ENCODE assay signal across 17 mouse cellular contexts in genomic region chr9:13612371-13612770, GRCm38 (mm10).
DNase-seq lines count a peak whose midpoint lies in the region; ATAC-seq and TF ChIP-seq lines count a peak whose summit lies in the region.
"Had no signal": no experiment of that assay in that cellular context is flagged by ENCODE, and none has a peak within 500 bp of the region (broad histone marks: within the 10 kb centered on the region; RNA-seq: fewer than 3 reads in every experiment).

No protein-coding gene starts in this region.

- no peaks in the 10 kb centered on the region for H3K36me3 ChIP-seq in intestine, embryonic 14.5 days (ENCODE audit: control insufficient read depth, insufficient read depth, low read length)
- H3K36me3 ChIP-seq in intestine, postnatal 0 days (ENCODE audit: control insufficient read depth, insufficient read depth) = no peaks in the 10 kb centered on the region
- no peaks in the 10 kb centered on the region for H3K36me3 ChIP-seq in intestine, embryonic 15.5 days
- no peaks in the 10 kb centered on the region for H3K36me3 ChIP-seq in midbrain, embryonic 14.5 days (ENCODE audit: control insufficient read depth, insufficient read depth, low read length)
- H3K36me3 ChIP-seq: heart, embryonic 10.5 days had no signal

- H3K4me1 ChIP-seq in intestine, embryonic 14.5 days (replicated peaks; ENCODE audit: control insufficient read depth, insufficient read depth, low read length) = peaks cover 9% of the 10 kb centered on the region
- no peaks in the 10 kb centered on the region for H3K4me1 ChIP-seq in intestine, postnatal 0 days (replicated peaks; ENCODE audit: control insufficient read depth, insufficient read depth, low read length)
- peaks cover 8% of the 10 kb centered on the region; the same call in 1 of the 2 replicates for H3K4me1 ChIP-seq in intestine, embryonic 15.5 days (replicated peaks)
- H3K4me1 ChIP-seq in midbrain, embryonic 14.5 days (ENCODE audit: control insufficient read depth, insufficient read depth, low read length) = peaks cover 8% of the 10 kb centered on the region

- no peak for TF ChIP-seq CTCF in intestine, postnatal 0 days (IDR thresholded peaks at IDR 0.05; ENCODE audit: low read depth)

- no peak for ATAC-seq in intestine, embryonic 14.5 days (replicated peaks; ENCODE audit: low FRiP score, low TSS enrichment, low read depth)
- ATAC-seq in intestine, postnatal 0 days = no peak
- ATAC-seq in intestine, embryonic 15.5 days = no peak
- ATAC-seq in midbrain, embryonic 14.5 days (ENCODE audit: low FRiP score, low TSS enrichment) = no peak
- ATAC-seq: forebrain, embryonic 13.5 days had no signal

- H3K9ac ChIP-seq in intestine, embryonic 14.5 days (ENCODE audit: low read length) = no peak overlapping the region
- no peak overlapping the region for H3K9ac ChIP-seq in intestine, postnatal 0 days (ENCODE audit: low read depth, low read length)
- no peak overlapping the region for H3K9ac ChIP-seq in intestine, embryonic 15.5 days
- no peak overlapping the region for H3K9ac ChIP-seq in midbrain, embryonic 14.5 days (replicated peaks; ENCODE audit: low read length)
- H3K9ac ChIP-seq: forebrain, embryonic 13.5 days had no signal

- no peaks in the 10 kb centered on the region for H3K9me3 ChIP-seq in intestine, embryonic 14.5 days (ENCODE audit: control insufficient read depth, low read length)
- no peaks in the 10 kb centered on the region for H3K9me3 ChIP-seq in intestine, postnatal 0 days (ENCODE audit: control insufficient read depth)
- no peaks in the 10 kb centered on the region for H3K9me3 ChIP-seq in intestine, embryonic 15.5 days
- H3K9me3 ChIP-seq in midbrain, embryonic 14.5 days (ENCODE audit: control insufficient read depth, low read length) = no peaks in the 10 kb centered on the region
- H3K9me3 ChIP-seq: forebrain, embryonic 13.5 days; heart, embryonic 10.5 days had no signal

- no peak overlapping the region for H3K4me3 ChIP-seq in intestine, embryonic 14.5 days (ENCODE audit: low read depth, low read length)
- H3K4me3 ChIP-seq in intestine, postnatal 0 days (ENCODE audit: low read depth, low read length) = no peak overlapping the region
- no peak overlapping the region for H3K4me3 ChIP-seq in intestine, embryonic 15.5 days (replicated peaks)
- H3K4me3 ChIP-seq in midbrain, embryonic 14.5 days (replicated peaks; ENCODE audit: low read depth, low read length) = no peak overlapping the region
- H3K4me3 ChIP-seq: forebrain, embryonic 13.5 days; gastrocnemius, adult 2 months; heart, embryonic 10.5 days; myocyte had no signal

- no peaks in the 10 kb centered on the region for H3K27me3 ChIP-seq in intestine, embryonic 14.5 days (replicated peaks; ENCODE audit: control insufficient read depth, insufficient read depth, low read length)
- no peaks in the 10 kb centered on the region for H3K27me3 ChIP-seq in intestine, postnatal 0 days (replicated peaks; ENCODE audit: control insufficient read depth, insufficient read depth, low read length)
- H3K27me3 ChIP-seq in intestine, embryonic 15.5 days (replicated peaks) = no peaks in the 10 kb centered on the region
- H3K27me3 ChIP-seq in midbrain, embryonic 14.5 days (ENCODE audit: control insufficient read depth, insufficient read depth, low read length) = no peaks in the 10 kb centered on the region
- H3K27me3 ChIP-seq: forebrain, embryonic 13.5 days; Patski had no signal

- H3K27ac ChIP-seq in intestine, embryonic 14.5 days (ENCODE audit: low read depth) = 0 out of 2 replicates have a peak overlapping the region, but pooled peaks have one; percentile 27
- H3K27ac ChIP-seq in intestine, postnatal 0 days (ENCODE audit: low read depth, low read length) = no peak overlapping the region
- peak overlapping the region; percentile 51; the same call in 1 of the 2 replicates for H3K27ac ChIP-seq in intestine, embryonic 15.5 days
- no peak overlapping the region for H3K27ac ChIP-seq in midbrain, embryonic 14.5 days (replicated peaks; ENCODE audit: low read depth, low read length)
- H3K27ac ChIP-seq: forebrain, embryonic 13.5 days; gastrocnemius, adult 2 months; heart, embryonic 10.5 days had no signal

- WGBS in intestine, embryonic 14.5 days = 83% methylated on average over 8 of the region's 8 CpGs
- 84% methylated on average over 8 of the region's 8 CpGs for WGBS in intestine, postnatal 0 days
- WGBS in intestine, embryonic 15.5 days = 83% methylated on average over 8 of the region's 8 CpGs
- WGBS in midbrain, embryonic 14.5 days = 69% methylated on average over 8 of the region's 8 CpGs

- DNase-seq in heart, adult 11 months = peak; percentile 66
- DNase-seq in heart, adult 8-10 months (ENCODE audit: low spot score) = no peak
- DNase-seq in intestine, embryonic 14.5 days (ENCODE audit: low spot score) = no peak
- peak; percentile 42 for DNase-seq in Muller cell, postnatal 12 days (ENCODE audit: inconsistent ontology term)
- no peak for DNase-seq in gastrocnemius, postnatal 10 days
- DNase-seq in midbrain, embryonic 14.5 days = no peak
- DNase-seq: gastrocnemius, adult 2 months; kidney, adult 11 months; kidney, postnatal 36 days; lung, postnatal 14 days had no signal

- H3K4me2 ChIP-seq in intestine, embryonic 14.5 days (ENCODE audit: low read length) = no peak overlapping the region
- H3K4me2 ChIP-seq in intestine, postnatal 0 days (replicated peaks; ENCODE audit: low read depth) = no peak overlapping the region
- H3K4me2 ChIP-seq in intestine, embryonic 15.5 days (replicated peaks) = no peak overlapping the region
- H3K4me2 ChIP-seq in midbrain, embryonic 14.5 days (ENCODE audit: low read length) = no peak overlapping the region
- H3K4me2 ChIP-seq: forebrain, embryonic 13.5 days; liver, embryonic 11.5 days had no signal

Comparison
In these comparisons a context has a peak if more than half of its experiments do, and no peak if none do; other contexts are left out.
1. DNase-seq: peak in heart, adult 11 months (single experiment) and Muller cell, postnatal 12 days (single experiment); none in heart, adult 8-10 months (single experiment), intestine, embryonic 14.5 days (single experiment), gastrocnemius, postnatal 10 days (single experiment) and midbrain, embryonic 14.5 days (single experiment).
2. H3K27ac ChIP-seq: peak in intestine, embryonic 14.5 days (single experiment) and intestine, embryonic 15.5 days (single experiment); none in intestine, postnatal 0 days (single experiment) and midbrain, embryonic 14.5 days (single experiment).